Mouse (Mus musculus): Measurements from ENCODE around the gene Calu. TPM values are rescaled to one million over a fixed set of nuclear protein-coding genes. Genes with fewer than 3 reads are reported as not detected.
"Not testable (repeated sequence)": the region's sequence is repeated elsewhere in the genome, so short reads cannot be mapped to it uniquely, and the experiment has no call there.

Gene Calu
- polyA plus RNA-seq, 1 experiment from 2014 or later = 382 TPM

GRCm38 (mm10) chr6:29379954-29380353 is 32.1 kb downstream of the Calu start:
- H3K4me3 ChIP-seq (ENCODE audit: low read length) = no peak overlapping the region

GRCm38 (mm10) chr6:29382442-29382841 is 34.6 kb downstream of the Calu start:
- H3K27ac ChIP-seq (ENCODE audit: low read depth, low read length) = no peak overlapping the region
- peaks cover 7% of the 10 kb centered on the region; the same call in 1 of the 2 replicates for H3K36me3 ChIP-seq (ENCODE audit: control insufficient read depth, insufficient read depth, low read length)
- no peak overlapping the region for H3K4me3 ChIP-seq (ENCODE audit: low read length)
- no peak overlapping the region for H3K9ac ChIP-seq (ENCODE audit: low read depth, low read length)
- no peak overlapping the region for H3K4me2 ChIP-seq (replicated peaks; ENCODE audit: low read depth, low read length)
- no peaks in the 10 kb centered on the region for H3K27me3 ChIP-seq (ENCODE audit: control insufficient read depth, insufficient read depth, low read length)
- ATAC-seq (ENCODE audit: low FRiP score, low TSS enrichment) = no peak
- H3K9me3 ChIP-seq (ENCODE audit: control insufficient read depth, low read length) = no peaks in the 10 kb centered on the region
- WGBS = 62% methylated on average over 2 of the region's 2 CpGs
- H3K4me1 ChIP-seq (ENCODE audit: control insufficient read depth, insufficient read depth, low read length) = no peaks in the 10 kb centered on the region; the same call in 1 of the 2 replicates

More at GRCm38 (mm10) chr6:29379954-29380353, 32.1 kb downstream of the Calu start:
- no peak overlapping the region for H3K9ac ChIP-seq (ENCODE audit: low read depth, low read length)
- 93% methylated on average over 6 of the region's 6 CpGs for WGBS
- no peaks in the 10 kb centered on the region for H3K9me3 ChIP-seq (ENCODE audit: control insufficient read depth, low read length)
- H3K36me3 ChIP-seq (ENCODE audit: control insufficient read depth, insufficient read depth, low read length) = peaks cover 32% of the 10 kb centered on the region
- no peaks in the 10 kb centered on the region for H3K4me1 ChIP-seq (ENCODE audit: control insufficient read depth, insufficient read depth, low read length)
- ATAC-seq (ENCODE audit: low FRiP score, low TSS enrichment) = no peak
- no peak overlapping the region for H3K27ac ChIP-seq (ENCODE audit: low read depth, low read length)
- H3K4me2 ChIP-seq (replicated peaks; ENCODE audit: low read depth, low read length) = no peak overlapping the region
- H3K27me3 ChIP-seq (ENCODE audit: control insufficient read depth, insufficient read depth, low read length) = no peaks in the 10 kb centered on the region

- Histone ChIP-seq H3K9me3 (ENCODE audit: control insufficient read depth, low read length) (no peaks in the 10 kb centered on the region), H3K27me3 (ENCODE audit: control insufficient read depth, insufficient read depth, low read length) (no peaks in the 10 kb centered on the region), H3K36me3 (ENCODE audit: control insufficient read depth, insufficient read depth, low read length) (no peaks in the 10 kb centered on the region), H3K27ac (ENCODE audit: low read depth, low read length) (no peak within 1 kb of the TSS), H3K4me2 (replicated peaks; ENCODE audit: low read depth, low read length) (peak within 1 kb of the TSS; percentile 49), H3K4me1 (ENCODE audit: control insufficient read depth, insufficient read depth, low read length) (peaks cover 5% of the 10 kb centered on the region), H3K4me3 (ENCODE audit: low read length) (peak within 1 kb of the TSS; percentile 41), H3K9ac (ENCODE audit: low read depth, low read length) (0 out of 2 replicates have a peak within 1 kb of the TSS, but pooled peaks have one; percentile 23)
- WGBS = 2% methylated on average over 12 of the region's 12 CpGs
- ATAC-seq (ENCODE audit: low FRiP score, low TSS enrichment) = peak; percentile 80
Measured at GRCm38 (mm10) chr6:29388052-29388518, 40.2 kb downstream of the Calu start, which contains the start of gene Opn1sw. Gene Opn1sw, minus strand, starts transcription at chr6:29388468.

DNA sequence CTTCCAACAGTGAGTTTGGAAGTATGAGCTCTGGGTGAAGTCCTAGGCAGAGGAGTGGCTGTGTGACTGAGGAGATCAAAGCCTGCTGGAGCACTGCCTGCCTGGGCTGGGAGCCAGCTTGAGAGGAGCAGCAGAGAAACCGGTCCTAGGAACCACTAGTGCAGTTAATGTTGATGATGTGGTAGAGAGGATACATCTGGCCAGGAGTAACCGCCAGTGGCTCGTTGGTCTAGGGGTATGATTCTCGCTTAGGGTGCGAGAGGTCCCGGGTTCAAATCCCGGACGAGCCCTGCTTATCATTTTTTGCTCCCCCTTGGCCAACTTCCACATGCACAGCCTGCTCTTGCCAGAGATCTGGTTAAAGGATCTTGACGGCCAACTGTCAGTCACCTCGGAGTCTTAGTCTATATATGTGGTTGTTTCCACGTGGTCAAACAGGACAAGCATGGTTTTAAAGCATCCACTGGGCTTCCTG is 40.8 kb downstream of the Calu start:
- Histone ChIP-seq H3K4me1 (ENCODE audit: control insufficient read depth, insufficient read depth, low read length) (peaks cover 5% of the 10 kb centered on the region), H3K27ac (ENCODE audit: low read depth, low read length) (no peak overlapping the region), H3K27me3 (ENCODE audit: control insufficient read depth, insufficient read depth, low read length) (no peaks in the 10 kb centered on the region; the same call in 1 of the 2 replicates), H3K4me3 (ENCODE audit: low read length) (peak overlapping the region; percentile 41), H3K9ac (ENCODE audit: low read depth, low read length) (no peak overlapping the region), H3K4me2 (replicated peaks; ENCODE audit: low read depth, low read length) (peak overlapping the region; percentile 49), H3K9me3 (ENCODE audit: control insufficient read depth, low read length) (no peaks in the 10 kb centered on the region), H3K36me3 (ENCODE audit: control insufficient read depth, insufficient read depth, low read length) (no peaks in the 10 kb centered on the region)
- WGBS = 6% methylated on average over 11 of the region's 11 CpGs
- ATAC-seq (ENCODE audit: low FRiP score, low TSS enrichment) = peak; percentile 92

GRCm38 (mm10) chr6:29389425-29389824 is 41.6 kb downstream of the Calu start:
- peaks cover 5% of the 10 kb centered on the region for H3K4me1 ChIP-seq (ENCODE audit: control insufficient read depth, insufficient read depth, low read length)
- no peaks in the 10 kb centered on the region for H3K36me3 ChIP-seq (ENCODE audit: control insufficient read depth, insufficient read depth, low read length)
- H3K4me2 ChIP-seq (replicated peaks; ENCODE audit: low read depth, low read length) = no peak overlapping the region
- WGBS = 57% methylated on average over 9 of the region's 9 CpGs
- H3K9me3 ChIP-seq (ENCODE audit: control insufficient read depth, low read length) = no peaks in the 10 kb centered on the region
- H3K9ac ChIP-seq (ENCODE audit: low read depth, low read length) = no peak overlapping the region
- no peak for ATAC-seq (ENCODE audit: low FRiP score, low TSS enrichment)
- H3K4me3 ChIP-seq (ENCODE audit: low read length) = no peak overlapping the region
- peaks cover 2% of the 10 kb centered on the region; the same call in 1 of the 2 replicates for H3K27me3 ChIP-seq (ENCODE audit: control insufficient read depth, insufficient read depth, low read length)
- H3K27ac ChIP-seq (ENCODE audit: low read depth, low read length) = no peak overlapping the region

DNA sequence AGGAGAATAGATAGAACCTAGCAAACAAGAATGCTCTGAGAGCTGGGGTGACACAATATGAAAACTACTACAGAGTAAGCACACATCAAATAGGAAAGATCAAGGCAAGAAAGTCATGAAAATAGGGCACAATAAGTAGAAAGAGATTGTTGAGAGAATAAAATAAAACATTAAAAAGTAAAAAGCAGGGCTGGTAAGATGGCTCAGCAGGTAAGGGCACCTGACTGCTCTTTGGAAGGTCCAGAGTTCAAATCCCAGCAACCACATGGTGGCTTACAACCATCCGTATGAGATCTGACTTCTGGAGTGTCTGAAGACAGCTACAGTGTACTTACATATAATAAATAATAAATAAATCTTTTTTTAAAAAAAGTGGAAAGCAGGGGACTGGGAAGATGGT is 42.6 kb downstream of the Calu start:
- H3K9ac ChIP-seq (ENCODE audit: low read depth, low read length); H3K27ac ChIP-seq (ENCODE audit: low read depth, low read length); H3K9me3 ChIP-seq (ENCODE audit: control insufficient read depth, low read length); H3K4me2 ChIP-seq (replicated peaks; ENCODE audit: low read depth, low read length); H3K4me1 ChIP-seq (ENCODE audit: control insufficient read depth, insufficient read depth, low read length); H3K36me3 ChIP-seq (ENCODE audit: control insufficient read depth, insufficient read depth, low read length); H3K4me3 ChIP-seq (ENCODE audit: low read length); H3K27me3 ChIP-seq (ENCODE audit: control insufficient read depth, insufficient read depth, low read length); ATAC-seq (ENCODE audit: low FRiP score, low TSS enrichment): not testable (repeated sequence)
- WGBS = 90% methylated on average over 1 of the region's 1 CpGs

GRCm38 (mm10) chr6:29391241-29391640 is 43.4 kb downstream of the Calu start:
- WGBS = 75% methylated on average over 8 of the region's 8 CpGs
- not testable (repeated sequence) for H3K4me2 ChIP-seq (replicated peaks; ENCODE audit: low read depth, low read length); ATAC-seq (ENCODE audit: low FRiP score, low TSS enrichment); H3K9me3 ChIP-seq (ENCODE audit: control insufficient read depth, low read length); H3K27ac ChIP-seq (ENCODE audit: low read depth, low read length); H3K9ac ChIP-seq (ENCODE audit: low read depth, low read length); H3K36me3 ChIP-seq (ENCODE audit: control insufficient read depth, insufficient read depth, low read length); H3K27me3 ChIP-seq (ENCODE audit: control insufficient read depth, insufficient read depth, low read length); H3K4me1 ChIP-seq (ENCODE audit: control insufficient read depth, insufficient read depth, low read length); H3K4me3 ChIP-seq (ENCODE audit: low read length)

GRCm38 (mm10) chr6:29391802-29392201 is 43.9 kb downstream of the Calu start:
- H3K9me3 ChIP-seq (ENCODE audit: control insufficient read depth, low read length) = no peaks in the 10 kb centered on the region
- WGBS = 69% methylated on average over 4 of the region's 4 CpGs
- H3K9ac ChIP-seq (ENCODE audit: low read depth, low read length) = no peak overlapping the region
- ATAC-seq (ENCODE audit: low FRiP score, low TSS enrichment) = no peak
- H3K27me3 ChIP-seq (ENCODE audit: control insufficient read depth, insufficient read depth, low read length) = peaks cover 6% of the 10 kb centered on the region; the same call in 1 of the 2 replicates
- H3K36me3 ChIP-seq (ENCODE audit: control insufficient read depth, insufficient read depth, low read length) = no peaks in the 10 kb centered on the region
- no peak overlapping the region for H3K4me3 ChIP-seq (ENCODE audit: low read length)
- H3K4me1 ChIP-seq (ENCODE audit: control insufficient read depth, insufficient read depth, low read length) = peaks cover 5% of the 10 kb centered on the region
- no peak overlapping the region for H3K27ac ChIP-seq (ENCODE audit: low read depth, low read length)
- H3K4me2 ChIP-seq (replicated peaks; ENCODE audit: low read depth, low read length) = no peak overlapping the region

DNA sequence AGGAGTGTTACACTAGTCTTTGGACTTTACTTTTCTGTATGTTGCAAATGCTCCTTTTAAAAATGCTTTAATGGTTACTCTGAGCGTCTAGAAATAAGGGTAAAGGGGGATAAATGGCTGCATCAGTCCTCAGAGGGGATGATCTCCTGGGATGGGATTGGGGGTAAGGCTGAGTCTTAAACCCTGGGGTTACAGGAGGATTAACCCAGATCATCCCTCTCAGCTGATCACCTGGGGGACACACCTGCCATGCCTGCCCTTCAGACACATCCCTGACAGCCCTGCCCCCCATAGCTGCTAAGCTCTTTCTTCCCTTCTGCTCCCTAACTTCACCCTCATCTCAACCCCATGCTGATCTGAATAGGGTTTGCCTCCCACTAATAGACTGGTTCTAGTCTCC is 46.4 kb downstream of the Calu start:
- H3K9me3 ChIP-seq (ENCODE audit: control insufficient read depth, low read length) = no peaks in the 10 kb centered on the region
- H3K4me2 ChIP-seq (replicated peaks; ENCODE audit: low read depth, low read length) = no peak overlapping the region
- ATAC-seq (ENCODE audit: low FRiP score, low TSS enrichment) = no peak
- no peak overlapping the region for H3K9ac ChIP-seq (ENCODE audit: low read depth, low read length)
- no peak overlapping the region for H3K4me3 ChIP-seq (ENCODE audit: low read length)
- no peaks in the 10 kb centered on the region for H3K36me3 ChIP-seq (ENCODE audit: control insufficient read depth, insufficient read depth, low read length)
- WGBS = 76% methylated on average over 1 of the region's 1 CpGs
- no peak overlapping the region for H3K27ac ChIP-seq (ENCODE audit: low read depth, low read length)
- no peaks in the 10 kb centered on the region for H3K4me1 ChIP-seq (ENCODE audit: control insufficient read depth, insufficient read depth, low read length)
- H3K27me3 ChIP-seq (ENCODE audit: control insufficient read depth, insufficient read depth, low read length) = peaks cover 6% of the 10 kb centered on the region; the same call in 1 of the 2 replicates

Data from kidney, embryonic 14.5 days (tissue).